Mouse (Mus musculus) spleen, adult 2 months (tissue): ENCODE data around the gene Gm10521.

ENCODE experiments used
- CTCF ChIP-seq: fragments of 200-500 bp; IDR thresholded peaks from 2 replicates; pipeline ENCODE4 v1.5.1; 2011; ENCODE audit warnings: mild to moderate bottlenecking, inconsistent platforms; ENCODE audit not compliant: insufficient read depth, insufficient read length, insufficient replicate concordance; ENCODE audit errors: extremely low read depth
- POLR2A ChIP-seq: fragments of 200-500 bp; IDR thresholded peaks from 2 replicates; pipeline ENCODE4 v1.6.1; 2011; ENCODE audit warnings: low read depth, low read length, inconsistent platforms

DNA sequence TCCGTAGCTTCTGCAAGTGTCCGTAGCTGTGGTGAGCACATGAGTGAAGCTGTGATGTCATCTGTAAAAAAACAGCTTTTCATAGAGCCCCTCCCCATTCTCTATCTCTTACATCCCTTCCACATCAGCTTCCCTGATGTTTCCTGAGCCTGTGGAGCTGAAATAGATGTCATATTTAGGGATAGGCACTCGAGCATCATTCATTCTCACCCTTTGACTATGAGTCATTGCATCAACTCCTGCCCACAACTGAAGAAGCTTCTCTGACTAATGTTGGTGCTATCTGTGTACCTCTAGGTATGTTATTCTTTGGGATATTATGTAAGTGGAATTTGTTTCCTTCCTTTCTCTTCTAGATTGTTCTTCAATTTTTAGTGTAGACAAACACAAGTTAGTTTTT, 29.4 kb downstream of the Gm10521 start:
- TF ChIP-seq POLR2A (no peak), CTCF (no peak)
